Mouse (Mus musculus): ENCODE data around the gene Golph3. TPM values are rescaled to one million over a fixed set of nuclear protein-coding genes. Genes with fewer than 3 reads are reported as not detected.

Golph3 gene
- total RNA-seq (2014; rRNA removed; ENCODE audit: low replicate concordance) (135 and 215 TPM in 2 replicates), polyA plus RNA-seq (2015; fragmentation: Nextera tagmentation; extraction: Ambion mirVana) (51.1 and 55.3 TPM in 2 replicates)

GRCm38 (mm10) chr15:12321091-12321787, at the start of gene Golph3:
Gene Golph3, plus strand, starts transcription at chr15:12321450.
- H3K9me3 ChIP-seq (replicated peaks; ENCODE audit: control insufficient read depth, low read length): no peaks in the 10 kb centered on the region
- TF ChIP-seq CTCF (IDR thresholded peaks at IDR 0.05; ENCODE audit: low read depth): no peak
- peak within 1 kb of the TSS; percentile 76 for H3K4me2 ChIP-seq (ENCODE audit: low read depth, low read length)
- no peaks in the 10 kb centered on the region for H3K27me3 ChIP-seq (ENCODE audit: control insufficient read depth, insufficient read depth, low read length)
- peak within 1 kb of the TSS; percentile 90 for H3K4me3 ChIP-seq (ENCODE audit: low read depth, low read length)
- peaks cover 21% of the 10 kb centered on the region; the same call in 1 of the 2 replicates for H3K4me1 ChIP-seq (ENCODE audit: control insufficient read depth, insufficient read depth)
- peak within 1 kb of the TSS; percentile 94 for H3K27ac ChIP-seq (ENCODE audit: low read depth)
- H3K9ac ChIP-seq (replicated peaks; ENCODE audit: low read depth, low read length): peak within 1 kb of the TSS; percentile 97
- H3K36me3 ChIP-seq (replicated peaks; ENCODE audit: control insufficient read depth, insufficient read depth, low read length): peaks cover 3% of the 10 kb centered on the region; the same call in 1 of the 2 replicates
- WGBS: 0% methylated on average over 72 of the region's 74 CpGs
- ATAC-seq (ENCODE audit: insufficient read depth, low read depth): peak; percentile 95
- DNase-seq (ENCODE audit: low spot score): peak; percentile 91

GRCm38 (mm10) chr15:12273325-12274052, 47.8 kb upstream of the Golph3 start:
- H3K9me3 ChIP-seq (replicated peaks; ENCODE audit: control insufficient read depth, low read length): no peaks in the 10 kb centered on the region
- no peak overlapping the region for H3K9ac ChIP-seq (replicated peaks; ENCODE audit: low read depth, low read length)
- TF ChIP-seq CTCF (IDR thresholded peaks at IDR 0.05; ENCODE audit: low read depth) (no peak), EP300 (IDR thresholded peaks at IDR 0.05; ENCODE audit: low read depth) (no peak)
- no peaks in the 10 kb centered on the region for H3K4me1 ChIP-seq (ENCODE audit: control insufficient read depth, insufficient read depth)
- no peak overlapping the region for H3K27ac ChIP-seq (ENCODE audit: low read depth)
- ATAC-seq (ENCODE audit: insufficient read depth, low read depth): no peak
- no peak overlapping the region for H3K4me2 ChIP-seq (ENCODE audit: low read depth, low read length)
- H3K36me3 ChIP-seq (replicated peaks; ENCODE audit: control insufficient read depth, insufficient read depth, low read length): peaks cover 24% of the 10 kb centered on the region
- WGBS: 73% methylated on average over 12 of the region's 12 CpGs
- DNase-seq (ENCODE audit: low spot score): no peak
- H3K4me3 ChIP-seq (ENCODE audit: low read depth, low read length): no peak overlapping the region
- H3K27me3 ChIP-seq (ENCODE audit: control insufficient read depth, insufficient read depth, low read length): no peaks in the 10 kb centered on the region

GRCm38 (mm10) chr15:12274053-12274769, 47.0 kb upstream of the Golph3 start:
- Histone ChIP-seq H3K4me2 (ENCODE audit: low read depth, low read length) (no peak overlapping the region), H3K4me3 (ENCODE audit: low read depth, low read length) (no peak overlapping the region), H3K27ac (ENCODE audit: low read depth) (no peak overlapping the region), H3K36me3 (replicated peaks; ENCODE audit: control insufficient read depth, insufficient read depth, low read length) (peaks cover 20% of the 10 kb centered on the region), H3K27me3 (ENCODE audit: control insufficient read depth, insufficient read depth, low read length) (no peaks in the 10 kb centered on the region), H3K9ac (replicated peaks; ENCODE audit: low read depth, low read length) (no peak overlapping the region), H3K9me3 (replicated peaks; ENCODE audit: control insufficient read depth, low read length) (no peaks in the 10 kb centered on the region), H3K4me1 (ENCODE audit: control insufficient read depth, insufficient read depth) (no peaks in the 10 kb centered on the region)
- DNase-seq (ENCODE audit: low spot score) (no peak), ATAC-seq (ENCODE audit: insufficient read depth, low read depth) (no peak)
- TF ChIP-seq EP300 (IDR thresholded peaks at IDR 0.05; ENCODE audit: low read depth) (no peak), CTCF (IDR thresholded peaks at IDR 0.05; ENCODE audit: low read depth) (0 out of 2 replicates have a peak, but pooled peaks have one; percentile 10)
- 55% methylated on average over 4 of the region's 4 CpGs for WGBS

GRCm38 (mm10) chr15:12275091-12275623, 46.1 kb upstream of the Golph3 start:
- no peaks in the 10 kb centered on the region for H3K27me3 ChIP-seq (ENCODE audit: control insufficient read depth, insufficient read depth, low read length)
- DNase-seq (ENCODE audit: low spot score): no peak
- H3K9me3 ChIP-seq (replicated peaks; ENCODE audit: control insufficient read depth, low read length): no peaks in the 10 kb centered on the region
- peaks cover 12% of the 10 kb centered on the region for H3K36me3 ChIP-seq (replicated peaks; ENCODE audit: control insufficient read depth, insufficient read depth, low read length)
- no peak overlapping the region for H3K27ac ChIP-seq (ENCODE audit: low read depth)
- H3K9ac ChIP-seq (replicated peaks; ENCODE audit: low read depth, low read length): no peak overlapping the region
- no peak overlapping the region for H3K4me2 ChIP-seq (ENCODE audit: low read depth, low read length)
- no peak for TF ChIP-seq CTCF (IDR thresholded peaks at IDR 0.05; ENCODE audit: low read depth)
- TF ChIP-seq EP300 (IDR thresholded peaks at IDR 0.05; ENCODE audit: low read depth): no peak
- H3K4me1 ChIP-seq (ENCODE audit: control insufficient read depth, insufficient read depth): no peaks in the 10 kb centered on the region
- H3K4me3 ChIP-seq (ENCODE audit: low read depth, low read length): no peak overlapping the region
- WGBS: 65% methylated on average over 4 of the region's 4 CpGs
- ATAC-seq (ENCODE audit: insufficient read depth, low read depth): no peak

- Histone ChIP-seq H3K4me3 (ENCODE audit: low read depth, low read length) (no peak overlapping the region), H3K27ac (ENCODE audit: low read depth) (no peak overlapping the region), H3K4me2 (ENCODE audit: low read depth, low read length) (no peak overlapping the region), H3K4me1 (ENCODE audit: control insufficient read depth, insufficient read depth) (no peaks in the 10 kb centered on the region), H3K36me3 (replicated peaks; ENCODE audit: control insufficient read depth, insufficient read depth, low read length) (no peaks in the 10 kb centered on the region), H3K9ac (replicated peaks; ENCODE audit: low read depth, low read length) (no peak overlapping the region), H3K27me3 (ENCODE audit: control insufficient read depth, insufficient read depth, low read length) (no peaks in the 10 kb centered on the region), H3K9me3 (replicated peaks; ENCODE audit: control insufficient read depth, low read length) (no peaks in the 10 kb centered on the region)
- DNase-seq (ENCODE audit: low spot score): no peak
- ATAC-seq (ENCODE audit: insufficient read depth, low read depth): no peak
- 89% methylated on average over 1 of the region's 1 CpGs for WGBS
- TF ChIP-seq CTCF (IDR thresholded peaks at IDR 0.05; ENCODE audit: low read depth) (no peak), EP300 (IDR thresholded peaks at IDR 0.05; ENCODE audit: low read depth) (no peak)
Measured at GRCm38 (mm10) chr15:12279816-12280215, 41.4 kb upstream of the Golph3 start.

Measured in heart, postnatal 0 days (tissue).